Mouse (Mus musculus): Measurements from ENCODE around the gene Nab1. TPM values are rescaled to one million over a fixed set of nuclear protein-coding genes. Genes with fewer than 3 reads are reported as not detected.

Nab1 gene
- polyA plus RNA-seq, 1 experiment from 2014 or later, result 5.9 TPM

GRCm38 (mm10) chr1:52463305-52463704, 37.2 kb downstream of the Nab1 start:
- no peaks in the 10 kb centered on the region for H3K9me3 ChIP-seq (ENCODE audit: control insufficient read depth, low read length)
- ATAC-seq (ENCODE audit: low FRiP score) (no peak), DNase-seq (ENCODE audit: low spot score, missing footprints) (no peak)
- H3K4me3 ChIP-seq (ENCODE audit: low read depth, low read length), result no peak overlapping the region
- H3K36me3 ChIP-seq (ENCODE audit: control insufficient read depth, insufficient read depth, low read length), result no peaks in the 10 kb centered on the region
- no peak overlapping the region for H3K9ac ChIP-seq (ENCODE audit: low read length)
- no peak overlapping the region for H3K4me2 ChIP-seq
- WGBS, result 86% methylated on average over 6 of the region's 6 CpGs
- no peaks in the 10 kb centered on the region for H3K4me1 ChIP-seq (ENCODE audit: control insufficient read depth, insufficient read depth, low read length)
- no peaks in the 10 kb centered on the region for H3K27me3 ChIP-seq (ENCODE audit: control insufficient read depth, insufficient read depth, low read length)
- no peak overlapping the region for H3K27ac ChIP-seq (ENCODE audit: low read depth, low read length)

GRCm38 (mm10) chr1:52456571-52456970, 43.9 kb downstream of the Nab1 start:
- DNase-seq (ENCODE audit: low spot score, missing footprints) (no peak), ATAC-seq (ENCODE audit: low FRiP score) (peak; percentile 27; the same call in 1 of the 2 replicates)
- Histone ChIP-seq H3K27me3 (ENCODE audit: control insufficient read depth, insufficient read depth, low read length) (no peaks in the 10 kb centered on the region), H3K4me1 (ENCODE audit: control insufficient read depth, insufficient read depth, low read length) (no peaks in the 10 kb centered on the region), H3K36me3 (ENCODE audit: control insufficient read depth, insufficient read depth, low read length) (no peaks in the 10 kb centered on the region), H3K9me3 (ENCODE audit: control insufficient read depth, low read length) (no peaks in the 10 kb centered on the region), H3K4me2 (no peak overlapping the region), H3K9ac (ENCODE audit: low read length) (no peak overlapping the region), H3K27ac (ENCODE audit: low read depth, low read length) (no peak overlapping the region), H3K4me3 (ENCODE audit: low read depth, low read length) (no peak overlapping the region)
- WGBS, result 52% methylated on average over 7 of the region's 7 CpGs

GRCm38 (mm10) chr1:52454509-52455001, 45.9 kb downstream of the Nab1 start:
- Histone ChIP-seq H3K27ac (ENCODE audit: low read depth, low read length) (no peak overlapping the region), H3K27me3 (ENCODE audit: control insufficient read depth, insufficient read depth, low read length) (no peaks in the 10 kb centered on the region), H3K4me1 (ENCODE audit: control insufficient read depth, insufficient read depth, low read length) (no peaks in the 10 kb centered on the region), H3K4me3 (ENCODE audit: low read depth, low read length) (no peak overlapping the region), H3K9me3 (ENCODE audit: control insufficient read depth, low read length) (no peaks in the 10 kb centered on the region), H3K9ac (ENCODE audit: low read length) (no peak overlapping the region), H3K4me2 (no peak overlapping the region), H3K36me3 (ENCODE audit: control insufficient read depth, insufficient read depth, low read length) (no peaks in the 10 kb centered on the region)
- DNase-seq (ENCODE audit: low spot score, missing footprints) (no peak), ATAC-seq (ENCODE audit: low FRiP score) (no peak)
- WGBS, result 93% methylated on average over 3 of the region's 3 CpGs

DNA sequence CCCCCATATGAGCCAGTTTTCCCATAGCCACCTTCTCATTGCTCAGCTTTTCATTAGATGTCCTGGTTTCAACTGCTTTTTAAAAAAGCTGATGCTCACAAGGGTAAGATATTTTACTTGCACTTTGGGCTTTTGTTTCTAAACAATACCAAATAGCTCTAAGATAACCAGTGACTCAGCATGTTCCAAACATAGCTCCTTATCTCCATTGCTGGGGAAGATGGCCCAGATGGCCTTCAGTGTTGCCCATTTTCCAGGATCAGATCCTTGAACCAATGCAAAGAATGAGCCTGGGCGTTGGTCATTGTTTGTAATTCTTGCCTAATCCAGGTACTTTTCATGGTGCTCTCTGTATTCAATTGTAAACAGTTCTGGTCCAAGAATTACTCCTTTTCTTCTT, 49.1 kb downstream of the Nab1 start:
- no peaks in the 10 kb centered on the region for H3K9me3 ChIP-seq (ENCODE audit: control insufficient read depth, low read length)
- H3K27me3 ChIP-seq (ENCODE audit: control insufficient read depth, insufficient read depth, low read length), result no peaks in the 10 kb centered on the region
- ATAC-seq (ENCODE audit: low FRiP score), result no peak
- DNase-seq (ENCODE audit: low spot score, missing footprints), result no peak
- H3K36me3 ChIP-seq (ENCODE audit: control insufficient read depth, insufficient read depth, low read length), result no peaks in the 10 kb centered on the region
- no peak overlapping the region for H3K27ac ChIP-seq (ENCODE audit: low read depth, low read length)
- H3K4me3 ChIP-seq (ENCODE audit: low read depth, low read length), result no peak overlapping the region
- no peaks in the 10 kb centered on the region for H3K4me1 ChIP-seq (ENCODE audit: control insufficient read depth, insufficient read depth, low read length)
- no peak overlapping the region for H3K4me2 ChIP-seq
- no peak overlapping the region for H3K9ac ChIP-seq (ENCODE audit: low read length)
- WGBS, result 66% methylated on average over 1 of the region's 1 CpGs

DNA sequence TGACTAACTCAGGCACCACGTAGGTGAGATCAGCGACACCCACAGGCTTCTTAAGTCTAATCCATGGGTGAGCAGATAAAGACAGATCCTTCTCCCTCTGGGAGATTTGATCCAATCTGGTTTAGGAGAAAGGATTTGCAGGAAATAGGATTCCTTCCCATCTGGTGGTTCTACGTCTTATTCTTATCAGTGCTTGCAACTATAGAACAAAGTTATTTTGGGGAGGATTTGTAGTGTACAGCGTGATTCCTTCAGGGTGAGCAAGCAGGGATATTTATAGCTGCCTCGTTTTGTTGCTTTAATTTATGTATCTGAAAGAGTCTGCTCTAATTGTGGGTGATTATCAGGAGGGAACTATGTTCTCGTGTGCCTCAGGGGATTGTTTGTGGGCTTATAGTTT, 64.6 kb downstream of the Nab1 start:
- no peak for ATAC-seq (ENCODE audit: low FRiP score)
- WGBS, result 70% methylated on average over 6 of the region's 6 CpGs
- Histone ChIP-seq H3K9ac (ENCODE audit: low read length) (no peak overlapping the region), H3K4me3 (ENCODE audit: low read depth, low read length) (no peak overlapping the region), H3K4me2 (no peak overlapping the region), H3K4me1 (ENCODE audit: control insufficient read depth, insufficient read depth, low read length) (no peaks in the 10 kb centered on the region), H3K27ac (ENCODE audit: low read depth, low read length) (no peak overlapping the region), H3K9me3 (ENCODE audit: control insufficient read depth, low read length) (no peaks in the 10 kb centered on the region), H3K36me3 (ENCODE audit: control insufficient read depth, insufficient read depth, low read length) (no peaks in the 10 kb centered on the region), H3K27me3 (ENCODE audit: control insufficient read depth, insufficient read depth, low read length) (no peaks in the 10 kb centered on the region)
- no peak for DNase-seq (ENCODE audit: low spot score, missing footprints)

DNA sequence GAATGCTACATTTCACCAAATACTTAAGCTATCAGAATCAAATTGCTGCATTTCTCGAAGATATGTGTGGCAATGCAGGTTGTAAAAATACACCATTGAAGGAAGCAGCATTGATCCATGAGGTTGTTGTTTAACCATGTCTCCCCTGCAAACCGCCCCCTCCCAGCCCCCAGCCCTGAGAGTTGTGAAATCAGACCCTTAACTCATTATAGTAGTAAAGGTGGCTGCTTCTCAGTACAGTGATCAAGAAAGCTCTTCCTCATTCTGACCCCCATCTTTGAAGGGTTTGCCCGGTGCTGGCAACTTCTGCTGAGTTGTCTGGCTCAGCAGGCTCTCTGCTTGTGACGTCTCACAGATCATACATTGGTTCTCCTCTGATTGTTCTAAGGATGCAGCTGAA, 66.4 kb downstream of the Nab1 start:
- Histone ChIP-seq H3K4me3 (ENCODE audit: low read depth, low read length) (no peak overlapping the region), H3K36me3 (ENCODE audit: control insufficient read depth, insufficient read depth, low read length) (no peaks in the 10 kb centered on the region), H3K9me3 (ENCODE audit: control insufficient read depth, low read length) (no peaks in the 10 kb centered on the region), H3K4me1 (ENCODE audit: control insufficient read depth, insufficient read depth, low read length) (no peaks in the 10 kb centered on the region), H3K4me2 (no peak overlapping the region), H3K27me3 (ENCODE audit: control insufficient read depth, insufficient read depth, low read length) (no peaks in the 10 kb centered on the region), H3K9ac (ENCODE audit: low read length) (no peak overlapping the region), H3K27ac (ENCODE audit: low read depth, low read length) (no peak overlapping the region)
- DNase-seq (ENCODE audit: low spot score, missing footprints), result no peak
- WGBS, result 82% methylated on average over 4 of the region's 4 CpGs
- no peak for ATAC-seq (ENCODE audit: low FRiP score)

- Histone ChIP-seq H3K27me3 (ENCODE audit: control insufficient read depth, insufficient read depth, low read length) (no peaks in the 10 kb centered on the region), H3K9ac (ENCODE audit: low read length) (no peak overlapping the region), H3K9me3 (ENCODE audit: control insufficient read depth, low read length) (no peaks in the 10 kb centered on the region), H3K4me2 (no peak overlapping the region), H3K4me1 (ENCODE audit: control insufficient read depth, insufficient read depth, low read length) (no peaks in the 10 kb centered on the region), H3K27ac (ENCODE audit: low read depth, low read length) (no peak overlapping the region), H3K36me3 (ENCODE audit: control insufficient read depth, insufficient read depth, low read length) (no peaks in the 10 kb centered on the region), H3K4me3 (ENCODE audit: low read depth, low read length) (no peak overlapping the region)
- ATAC-seq (ENCODE audit: low FRiP score) (no peak), DNase-seq (ENCODE audit: low spot score, missing footprints) (no peak)
- 85% methylated on average over 8 of the region's 8 CpGs for WGBS
These were observed 68.7 kb downstream of the Nab1 start for GRCm38 (mm10) chr1:52431806-52432205.

GRCm38 (mm10) chr1:52430606-52431005, 69.9 kb downstream of the Nab1 start:
- ATAC-seq (ENCODE audit: low FRiP score), result no peak
- Histone ChIP-seq H3K4me3 (ENCODE audit: low read depth, low read length) (no peak overlapping the region), H3K27ac (ENCODE audit: low read depth, low read length) (no peak overlapping the region), H3K4me1 (ENCODE audit: control insufficient read depth, insufficient read depth, low read length) (no peaks in the 10 kb centered on the region), H3K36me3 (ENCODE audit: control insufficient read depth, insufficient read depth, low read length) (no peaks in the 10 kb centered on the region), H3K9me3 (ENCODE audit: control insufficient read depth, low read length) (no peaks in the 10 kb centered on the region), H3K27me3 (ENCODE audit: control insufficient read depth, insufficient read depth, low read length) (no peaks in the 10 kb centered on the region), H3K4me2 (no peak overlapping the region), H3K9ac (ENCODE audit: low read length) (no peak overlapping the region)
- WGBS, result 83% methylated on average over 2 of the region's 2 CpGs
- DNase-seq (ENCODE audit: low spot score, missing footprints), result no peak

DNA sequence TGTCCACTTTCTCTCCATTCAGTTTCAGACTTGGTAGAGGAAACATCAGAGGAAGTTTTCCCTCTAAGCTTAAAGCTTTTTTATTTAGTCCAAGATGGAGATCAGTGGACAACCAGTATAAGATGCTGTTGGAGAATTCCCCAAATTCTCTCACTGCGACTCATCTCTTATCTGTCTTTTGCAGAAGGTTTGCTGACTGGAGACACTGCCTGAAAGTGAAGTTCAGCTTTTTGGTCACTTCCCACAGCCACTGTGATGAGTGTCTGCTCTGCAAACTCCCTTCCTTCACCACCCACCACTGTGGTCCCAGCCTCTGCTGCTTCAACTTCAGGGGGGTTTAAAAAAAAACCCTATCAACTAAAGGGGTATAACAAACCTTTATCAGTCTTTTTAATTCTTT, 70.4 kb downstream of the Nab1 start:
- Histone ChIP-seq H3K9me3 (ENCODE audit: control insufficient read depth, low read length) (no peaks in the 10 kb centered on the region), H3K27ac (ENCODE audit: low read depth, low read length) (no peak overlapping the region), H3K36me3 (ENCODE audit: control insufficient read depth, insufficient read depth, low read length) (no peaks in the 10 kb centered on the region), H3K27me3 (ENCODE audit: control insufficient read depth, insufficient read depth, low read length) (no peaks in the 10 kb centered on the region), H3K4me1 (ENCODE audit: control insufficient read depth, insufficient read depth, low read length) (no peaks in the 10 kb centered on the region), H3K9ac (ENCODE audit: low read length) (no peak overlapping the region), H3K4me2 (no peak overlapping the region), H3K4me3 (ENCODE audit: low read depth, low read length) (no peak overlapping the region)
- ATAC-seq (ENCODE audit: low FRiP score) (no peak), DNase-seq (ENCODE audit: low spot score, missing footprints) (no peak)
- WGBS, result 84% methylated on average over 1 of the region's 1 CpGs
